Mouse (Mus musculus) left cerebral cortex, adult 2 months (tissue): ENCODE measurements around the gene Adam6a. TPM values are rescaled to one million over a fixed set of nuclear protein-coding genes. Genes with fewer than 3 reads are reported as not detected.
"Not testable (repeated sequence)": the region's sequence is repeated elsewhere in the genome, so short reads cannot be mapped to it uniquely, and the experiment has no call there.

Source experiments
- DNase-seq, 2 experiments: peaks; one replicate each; pipeline ENCODE4 v3.0.0; 2021 to 2022; ENCODE audit warnings: low spot score in 2 of 2, mixed read lengths in 1 of 2; ENCODE audit errors: extremely low spot score in 1 of 2
- H3K27ac ChIP-seq: fragments of 200-600 bp; 2 replicates; pipeline ENCODE4 v1.8.1; 2022
- H3K4me3 ChIP-seq: fragments of 200-600 bp; 2 replicates; pipeline ENCODE4 v1.8.1; 2022
- CTCF ChIP-seq: fragments of 200-600 bp; IDR thresholded peaks from 2 replicates; pipeline ENCODE4 v1.8.1; 2022; ENCODE audit warnings: antibody characterized with exemption, mild to moderate bottlenecking, moderate library complexity
- intact Hi-C: fragments of 180-260 bp; cut with DNase I; formaldehyde crosslinking; loops from one replicate; pipeline ENCODE4 v1.15.1; 2025
- long read RNA-seq, 2 experiments: library from polyadenylated mRNA; stranded (forward); transcript quantifications; one replicate each; pipeline ENCODE4 v2.0.0; 2021; ENCODE audit warnings: borderline mapping rate in 2 of 2
- total RNA-seq, 2 experiments: library from RNA; stranded (reverse); gene quantifications; 2 replicates each; pipeline ENCODE4 v1.2.3; 2021

The Adam6a gene
- total RNA-seq, result not detected
- long read RNA-seq, experiment 1, result 0 reads
- long read RNA-seq, experiment 2, result 0 reads

- intact Hi-C loops, DNase-seq, H3K4me3 ChIP-seq, H3K27ac ChIP-seq: not testable (repeated sequence)
These were observed at the start of gene Adam6a for GRCm38 (mm10) chr12:113543608-113544007. Gene Adam6a (plus strand): TSS chr12:113543908.

- no peak for TF ChIP-seq CTCF
- intact Hi-C loops, result no loop called here
- DNase-seq, result no peak
- no peak overlapping the region for H3K4me3 ChIP-seq
- H3K27ac ChIP-seq, result no peak overlapping the region
These were observed 17.8 kb upstream of the Adam6a start for GRCm38 (mm10) chr12:113525901-113526300.

GRCm38 (mm10) chr12:113578241-113578640 is 34.5 kb downstream of the Adam6a start:
- intact Hi-C loops, result loop anchor here (5.0 kb wide), 1 partner anchor 356 kb away; no protein-coding TSS in a partner anchor
- peak; percentile 42 for TF ChIP-seq CTCF
- no peak overlapping the region for H3K4me3 ChIP-seq
- peak in 1 of 2 experiments; percentile 14 for DNase-seq
- H3K27ac ChIP-seq, result no peak overlapping the region

- Histone ChIP-seq H3K4me3 (no peak overlapping the region), H3K27ac (no peak overlapping the region)
- DNase-seq, result no peak
- TF ChIP-seq CTCF, result no peak; the same call in 1 of the 2 replicates
- intact Hi-C loops, result no loop called here
These were observed 44.3 kb downstream of the Adam6a start for GRCm38 (mm10) chr12:113588001-113588400.

Other genes with a start within 250 kb of the Adam6a start
- gene Adam6b, start 54.4 kb upstream of the Adam6a start, total RNA-seq, result not detected